Mouse (Mus musculus) forebrain, postnatal 0 days (tissue): Measurements from ENCODE around the gene Radil. TPM values are rescaled to one million over a fixed set of nuclear protein-coding genes. Genes with fewer than 3 reads are reported as not detected.

ENCODE experiments used
- ATAC-seq: fragments of 200-750 bp; cut with Nextera tagmentation; 2 replicates; pipeline ENCODE4 v1.8.0; 2017; ENCODE audit warnings: mild to moderate bottlenecking, moderate library complexity
- DNase-seq: peaks from one replicate; pipeline ENCODE4 v3.0.0-alpha.2; 2015
- H3K27ac ChIP-seq: fragments of 300-500 bp; sonication (generic); 2 replicates; pipeline ENCODE4 v1.5.1; 2014; ENCODE audit warnings: low read depth, mild to moderate bottlenecking, antibody characterized with exemption, low read length, moderate library complexity, mixed read lengths
- H3K27me3 ChIP-seq: fragments of 300-500 bp; sonication (generic); 2 replicates; pipeline ENCODE4 v1.6.1; 2014; ENCODE audit warnings: mild to moderate bottlenecking, low read length, mixed read lengths; ENCODE audit not compliant: insufficient read depth
- H3K36me3 ChIP-seq: fragments of 300-500 bp; sonication (generic); 2 replicates; pipeline ENCODE4 v1.6.1; 2014; ENCODE audit warnings: mild to moderate bottlenecking, moderate library complexity; ENCODE audit not compliant: insufficient read depth
- H3K4me1 ChIP-seq: fragments of 300-500 bp; sonication (generic); 2 replicates; pipeline ENCODE4 v1.6.1; 2014; ENCODE audit warnings: antibody characterized with exemption; ENCODE audit not compliant: insufficient read depth
- H3K4me2 ChIP-seq: fragments of 300-500 bp; sonication (generic); 2 replicates; pipeline ENCODE4 v1.6.1; 2014; ENCODE audit warnings: low read depth, mild to moderate bottlenecking, moderate library complexity
- H3K4me3 ChIP-seq: fragments of 300-500 bp; sonication (generic); 2 replicates; pipeline ENCODE4 v1.5.1; 2014; ENCODE audit warnings: low read depth, low read length, mixed read lengths
- H3K9ac ChIP-seq: fragments of 300-500 bp; sonication (generic); 2 replicates; pipeline ENCODE4 v1.6.1; 2014; ENCODE audit warnings: mild to moderate bottlenecking
- H3K9me3 ChIP-seq: fragments of 300-500 bp; sonication (generic); 2 replicates; pipeline ENCODE4 v1.6.1; 2016; ENCODE audit warnings: low read length
- CTCF ChIP-seq: sonication (generic); IDR thresholded peaks from 2 replicates; pipeline ENCODE4 v1.5.1; 2016; ENCODE audit warnings: antibody characterized with exemption, control low read depth, low read depth
- WGBS: fragments of 180-500 bp; shearing (Covaris S2); extraction: QIAGEN DNeasy Blood & Tissue Kit; methylation state at CpG from one replicate; pipeline ENCODE4 v1.1.7; 2014; 5-methylcytosine and 5-hydroxymethylcytosine counted together
- polyA plus RNA-seq: library from polyadenylated mRNA; unstranded; fragments of >200 nt; fragmentation: Nextera tagmentation; extraction: Ambion mirVana; gene quantifications from 2 replicates; pipeline ENCODE4 v1.2.1, GENCODE M21; 2015
- total RNA-seq: library from RNA; depleted of rRNA; stranded (reverse); fragments of >200 nt; gene quantifications from 2 replicates; pipeline ENCODE4 v1.2.3, GENCODE M21; 2014

Gene Radil
- total and polyA plus RNA-seq, 2 experiments from 2014 or later: 10.4 to 10.8 TPM

DNA sequence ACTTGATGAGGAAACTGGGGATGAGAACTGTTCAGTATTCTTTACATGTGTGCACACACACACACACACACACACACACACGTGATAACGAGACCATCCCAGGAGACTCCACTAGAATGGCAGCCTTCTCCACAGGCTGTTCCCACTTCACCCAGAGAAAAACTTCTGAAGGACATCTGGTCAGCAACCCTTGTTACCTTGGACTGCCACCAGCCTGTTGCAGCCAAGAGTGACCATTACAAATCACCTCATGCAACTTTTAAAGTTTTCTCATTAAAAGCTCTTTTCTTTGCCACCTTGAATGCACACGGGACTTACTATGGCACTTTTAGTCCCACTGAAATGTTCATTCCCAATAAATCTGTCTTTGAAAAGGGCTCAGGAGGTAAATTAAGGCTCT, 13.6 kb downstream of the Radil start:
- Histone ChIP-seq H3K4me1 (no peaks in the 10 kb centered on the region), H3K4me3 (no peak overlapping the region), H3K4me2 (no peak overlapping the region), H3K36me3 (no peaks in the 10 kb centered on the region), H3K27me3 (no peaks in the 10 kb centered on the region), H3K27ac (no peak overlapping the region), H3K9me3 (no peaks in the 10 kb centered on the region), H3K9ac (no peak overlapping the region)
- DNase-seq: no peak
- ATAC-seq: no peak
- WGBS: 84% methylated on average over 3 of the region's 3 CpGs
- no peak for TF ChIP-seq CTCF

DNA sequence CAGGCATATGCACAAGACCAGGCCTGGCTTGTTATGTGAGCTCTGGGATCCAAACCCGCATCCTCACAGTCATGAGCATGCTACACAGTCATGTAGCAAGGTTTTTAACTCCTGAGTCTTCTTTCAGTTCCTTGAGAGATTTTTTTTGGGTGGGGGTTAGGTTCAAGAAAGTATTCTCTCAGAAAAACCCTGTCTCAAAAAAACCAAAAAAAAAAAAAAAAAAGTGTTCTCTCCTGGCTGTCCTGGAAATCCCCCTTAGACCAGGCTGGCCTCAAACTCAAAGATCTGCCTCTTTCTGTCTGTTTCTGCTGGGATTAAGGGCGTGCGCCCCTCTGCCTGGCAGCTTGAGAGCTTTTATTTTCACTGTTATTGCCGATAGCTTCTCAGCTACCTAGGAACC, 15.5 kb downstream of the Radil start:
- 81% methylated on average over 4 of the region's 4 CpGs for WGBS
- ATAC-seq: no peak
- H3K27ac ChIP-seq: no peak overlapping the region
- H3K27me3 ChIP-seq: no peaks in the 10 kb centered on the region
- TF ChIP-seq CTCF: no peak
- no peak overlapping the region for H3K9ac ChIP-seq
- no peaks in the 10 kb centered on the region for H3K9me3 ChIP-seq
- H3K4me1 ChIP-seq: no peaks in the 10 kb centered on the region
- no peak overlapping the region for H3K4me3 ChIP-seq
- no peaks in the 10 kb centered on the region for H3K36me3 ChIP-seq
- no peak overlapping the region for H3K4me2 ChIP-seq
- no peak for DNase-seq

DNA sequence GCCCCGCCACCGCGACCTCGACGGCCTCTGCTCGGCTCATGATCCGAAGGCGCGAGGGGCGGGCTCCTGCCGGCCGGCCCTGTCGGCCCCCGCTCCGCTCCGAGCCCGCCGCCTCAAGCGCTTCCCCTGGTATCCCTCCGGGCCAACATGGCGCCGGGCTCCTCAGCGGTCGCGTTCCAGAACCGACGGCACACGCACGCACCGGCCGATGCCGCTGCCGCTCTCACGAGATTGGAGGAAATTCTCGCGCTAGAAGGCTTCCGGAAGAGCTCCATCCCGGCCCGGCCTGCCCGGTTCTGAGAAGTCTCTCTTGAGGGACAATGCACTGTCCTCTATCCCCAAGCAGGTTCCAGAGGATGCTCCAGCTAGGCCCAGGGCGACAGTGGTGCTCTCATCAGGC, 21.0 kb downstream of the Radil start, which contains the start of gene Papolb:
Gene Papolb (minus strand): TSS at position 162 of the 400 bp plus-strand sequence.
- Histone ChIP-seq H3K4me3 (no peak within 1 kb of the TSS), H3K27me3 (no peaks in the 10 kb centered on the region), H3K9me3 (no peaks in the 10 kb centered on the region), H3K36me3 (no peaks in the 10 kb centered on the region; the same call in 1 of the 2 replicates), H3K4me1 (no peaks in the 10 kb centered on the region), H3K9ac (no peak within 1 kb of the TSS), H3K27ac (no peak within 1 kb of the TSS), H3K4me2 (no peak within 1 kb of the TSS)
- ATAC-seq (no peak), DNase-seq (no peak)
- WGBS: 52% methylated on average over 41 of the region's 41 CpGs
- no peak for TF ChIP-seq CTCF

DNA sequence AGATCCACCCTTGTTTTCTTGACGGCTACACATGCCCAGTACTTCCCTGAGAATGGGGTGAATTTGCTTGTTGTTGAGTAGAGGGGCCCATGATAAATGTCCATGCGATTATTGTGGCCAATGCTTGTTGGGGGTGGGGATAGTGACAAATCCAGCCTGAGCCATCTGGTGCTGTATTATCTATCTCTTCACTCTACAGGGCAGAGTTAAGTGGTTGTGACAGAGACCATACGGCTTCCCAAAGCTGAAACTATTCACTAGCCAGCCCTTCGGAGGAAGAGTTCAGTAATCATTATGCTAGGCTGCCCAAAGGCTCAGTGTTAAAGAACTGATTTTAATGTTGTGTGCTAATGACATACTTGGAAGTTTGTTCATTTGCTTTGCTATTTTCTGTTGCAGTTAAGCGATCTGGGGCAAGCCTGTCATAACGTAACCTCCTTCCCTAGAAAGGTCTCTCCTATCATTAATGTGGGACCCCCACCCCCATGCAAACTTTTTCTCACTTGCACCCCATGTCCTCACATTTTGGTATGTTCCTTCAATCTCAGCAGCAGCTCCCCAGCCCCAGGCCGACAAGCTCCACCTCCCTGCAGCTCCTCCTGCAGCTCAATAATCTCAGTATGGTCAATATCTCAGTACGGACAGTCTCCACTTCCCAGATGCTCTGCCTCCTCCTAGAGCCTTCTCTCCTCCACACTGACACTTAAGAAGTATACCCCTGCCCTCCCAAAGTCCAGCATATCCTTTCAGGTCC, 26.0 kb downstream of the Radil start:
- Histone ChIP-seq H3K4me3 (no peak overlapping the region), H3K4me1 (no peaks in the 10 kb centered on the region), H3K9ac (no peak overlapping the region), H3K27me3 (no peaks in the 10 kb centered on the region), H3K27ac (no peak overlapping the region), H3K36me3 (no peaks in the 10 kb centered on the region; the same call in 1 of the 2 replicates), H3K4me2 (no peak overlapping the region), H3K9me3 (no peaks in the 10 kb centered on the region)
- no peak for ATAC-seq
- TF ChIP-seq CTCF: no peak
- 66% methylated on average over 8 of the region's 8 CpGs for WGBS
- DNase-seq: no peak

DNA sequence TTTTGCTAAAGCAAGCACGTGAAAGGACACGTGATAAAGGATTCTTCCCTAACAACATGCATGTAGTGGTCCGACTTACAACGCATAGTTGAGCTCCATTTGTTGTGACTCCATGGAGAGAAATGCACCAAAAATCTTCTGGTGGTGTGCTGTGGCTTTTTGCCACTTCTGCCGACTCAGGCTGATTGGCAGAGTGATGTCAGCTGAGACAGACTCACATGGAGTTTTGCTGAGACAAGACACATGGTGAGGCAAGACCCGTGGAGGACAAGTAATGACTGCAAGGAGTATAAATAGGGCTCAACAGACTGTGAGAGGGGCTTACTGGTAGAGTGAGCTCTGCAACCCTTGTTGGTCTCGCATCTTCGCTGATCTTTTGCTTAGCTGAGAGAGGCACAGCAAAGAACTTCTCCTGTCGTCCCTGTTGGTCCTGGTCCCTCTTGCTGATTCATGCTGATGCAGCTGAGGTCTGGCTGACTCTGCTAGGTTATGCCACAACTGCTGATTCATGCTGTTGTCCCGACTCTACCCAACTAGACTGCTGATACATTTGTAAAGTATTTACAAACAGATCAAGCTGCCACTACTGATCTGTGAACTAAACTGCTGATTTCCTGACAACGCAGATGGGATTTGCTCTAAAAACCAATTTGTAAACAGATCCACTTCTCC, 29.6 kb downstream of the Radil start:
- WGBS: 89% methylated on average over 11 of the region's 11 CpGs
- no peak for TF ChIP-seq CTCF
- Histone ChIP-seq H3K27me3 (no peaks in the 10 kb centered on the region), H3K27ac (no peak overlapping the region), H3K4me1 (no peaks in the 10 kb centered on the region), H3K36me3 (no peaks in the 10 kb centered on the region), H3K4me2 (no peak overlapping the region), H3K9me3 (no peaks in the 10 kb centered on the region), H3K9ac (no peak overlapping the region), H3K4me3 (no peak overlapping the region)
- ATAC-seq (no peak), DNase-seq (no peak)

DNA sequence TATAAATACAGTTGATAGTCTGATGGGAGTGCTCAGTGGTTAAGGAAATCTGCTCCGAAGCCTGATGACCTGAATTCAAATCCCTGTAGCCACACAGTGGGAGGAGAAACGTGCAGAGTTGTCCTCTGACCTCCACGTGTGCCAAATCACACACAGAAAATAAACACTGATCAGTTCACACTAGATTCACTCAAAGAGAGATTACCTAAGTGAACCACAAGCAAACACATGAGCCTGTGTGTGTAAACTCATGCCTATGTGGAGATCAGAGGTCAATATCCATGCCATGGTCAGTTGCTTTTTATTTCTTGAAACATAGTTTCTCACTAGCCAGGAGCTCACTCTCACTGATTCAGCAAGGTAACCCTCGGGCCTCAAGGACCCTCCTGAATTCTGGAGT, 30.5 kb downstream of the Radil start:
- Histone ChIP-seq H3K27me3 (no peaks in the 10 kb centered on the region), H3K4me1 (no peaks in the 10 kb centered on the region), H3K27ac (no peak overlapping the region), H3K9me3 (no peaks in the 10 kb centered on the region), H3K9ac (no peak overlapping the region), H3K36me3 (no peaks in the 10 kb centered on the region), H3K4me3 (no peak overlapping the region), H3K4me2 (no peak overlapping the region)
- DNase-seq (no peak), ATAC-seq (no peak)
- 78% methylated on average over 4 of the region's 4 CpGs for WGBS
- TF ChIP-seq CTCF: no peak

DNA sequence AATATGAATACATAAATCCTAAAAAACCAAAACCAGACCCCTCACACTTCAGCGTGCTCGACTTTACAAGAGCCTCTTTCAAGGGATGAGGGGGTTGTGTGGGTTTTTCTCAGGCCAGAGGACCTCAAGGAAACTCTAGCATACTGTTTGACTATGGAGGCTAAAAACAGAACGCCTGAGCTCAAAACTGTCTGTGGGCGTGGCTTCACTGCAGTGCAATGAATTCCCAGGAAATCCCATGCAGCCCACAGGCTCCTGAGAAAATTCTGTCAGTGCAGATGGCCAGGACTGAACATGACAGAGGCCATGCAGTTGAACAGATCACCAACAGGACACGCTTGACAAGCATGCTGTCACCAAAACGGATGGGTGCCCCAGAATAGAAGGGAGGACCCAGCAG, 31.9 kb downstream of the Radil start:
- Histone ChIP-seq H3K9ac (no peak overlapping the region), H3K27me3 (no peaks in the 10 kb centered on the region), H3K4me3 (no peak overlapping the region), H3K4me1 (no peaks in the 10 kb centered on the region), H3K27ac (no peak overlapping the region), H3K9me3 (no peaks in the 10 kb centered on the region), H3K36me3 (no peaks in the 10 kb centered on the region), H3K4me2 (no peak overlapping the region)
- DNase-seq (no peak), ATAC-seq (no peak)
- WGBS: 64% methylated on average over 6 of the region's 6 CpGs
- TF ChIP-seq CTCF: no peak
